Mouse (Mus musculus) forebrain, embryonic 12.5 days (tissue): ENCODE measurements around the gene Myof. TPM values are rescaled to one million over a fixed set of nuclear protein-coding genes. Genes with fewer than 3 reads are reported as not detected.
A peak's percentile ranks its signal among the peaks of the same experiment; 100 is the strongest.

Experiments
- ATAC-seq: fragments of 200-750 bp; cut with Nextera tagmentation; 2 replicates; pipeline ENCODE4 v1.8.0; 2017; ENCODE audit warnings: moderate TSS enrichment; ENCODE audit not compliant: low FRiP score
- H3K27ac ChIP-seq: fragments of 300-500 bp; sonication (generic); 2 replicates; pipeline ENCODE4 v1.5.1; 2016; ENCODE audit warnings: mild to moderate bottlenecking
- H3K27me3 ChIP-seq: fragments of 300-500 bp; sonication (generic); 2 replicates; pipeline ENCODE4 v1.6.1; 2016; ENCODE audit warnings: mild to moderate bottlenecking
- H3K36me3 ChIP-seq: fragments of 300-500 bp; sonication (generic); replicated peaks from 2 replicates; pipeline ENCODE4 v1.6.1; 2016; ENCODE audit warnings: mild to moderate bottlenecking
- H3K4me1 ChIP-seq: fragments of 300-500 bp; sonication (generic); 2 replicates; pipeline ENCODE4 v1.6.1; 2016
- H3K4me2 ChIP-seq: fragments of 300-500 bp; sonication (generic); 2 replicates; pipeline ENCODE4 v1.6.1; 2016; ENCODE audit warnings: mild to moderate bottlenecking, moderate library complexity
- H3K4me3 ChIP-seq: fragments of 300-500 bp; sonication (generic); replicated peaks from 2 replicates; pipeline ENCODE4 v1.5.1; 2016; ENCODE audit warnings: mild to moderate bottlenecking
- H3K9ac ChIP-seq: fragments of 300-500 bp; sonication (generic); 2 replicates; pipeline ENCODE4 v1.6.1; 2016; ENCODE audit warnings: mild to moderate bottlenecking
- H3K9me3 ChIP-seq: fragments of 300-500 bp; sonication (generic); 2 replicates; pipeline ENCODE4 v1.6.1; 2016
- WGBS: fragments of 180-500 bp; shearing (Covaris S2); methylation state at CpG from one replicate; pipeline ENCODE4 v1.1.7; 2016; 5-methylcytosine and 5-hydroxymethylcytosine counted together
- polyA plus RNA-seq: library from polyadenylated mRNA; unstranded; fragments of >200 nt; fragmentation: Nextera tagmentation; extraction: Ambion mirVana; gene quantifications from 2 replicates; pipeline ENCODE4 v1.2.1, GENCODE M21; 2016

Myof gene
- polyA plus RNA-seq, 1 experiment from 2014 or later = 2.9 TPM

GRCm38 (mm10) chr19:38063201-38063600, 19.8 kb upstream of the Myof start:
- WGBS = 91% methylated on average over 3 of the region's 3 CpGs
- no peak overlapping the region for H3K4me3 ChIP-seq
- no peaks in the 10 kb centered on the region for H3K27me3 ChIP-seq
- no peak for ATAC-seq
- H3K27ac ChIP-seq = no peak overlapping the region
- H3K9ac ChIP-seq = no peak overlapping the region
- H3K4me2 ChIP-seq = no peak overlapping the region
- H3K4me1 ChIP-seq = no peaks in the 10 kb centered on the region
- no peaks in the 10 kb centered on the region for H3K9me3 ChIP-seq
- peaks cover 64% of the 10 kb centered on the region for H3K36me3 ChIP-seq

GRCm38 (mm10) chr19:38056931-38057330, 13.6 kb upstream of the Myof start:
- Histone ChIP-seq H3K4me3 (no peak overlapping the region), H3K36me3 (peaks cover 41% of the 10 kb centered on the region), H3K27me3 (0 out of 2 replicates have a peak, but pooled peaks cover 3% of the 10 kb centered on the region), H3K4me1 (peaks cover 14% of the 10 kb centered on the region), H3K9me3 (no peaks in the 10 kb centered on the region), H3K27ac (no peak overlapping the region), H3K9ac (no peak overlapping the region), H3K4me2 (no peak overlapping the region)
- ATAC-seq = no peak
- 89% methylated on average over 8 of the region's 8 CpGs for WGBS

GRCm38 (mm10) chr19:38056276-38056675, 12.9 kb upstream of the Myof start:
- Histone ChIP-seq H3K4me3 (peak overlapping the region; percentile 62), H3K27ac (no peak overlapping the region), H3K4me1 (peaks cover 14% of the 10 kb centered on the region), H3K4me2 (peak overlapping the region; percentile 63), H3K36me3 (peaks cover 37% of the 10 kb centered on the region), H3K9me3 (no peaks in the 10 kb centered on the region), H3K9ac (peak overlapping the region; percentile 76; the same call in 1 of the 2 replicates), H3K27me3 (0 out of 2 replicates have a peak, but pooled peaks cover 3% of the 10 kb centered on the region)
- no peak for ATAC-seq
- WGBS = 47% methylated on average over 3 of the region's 3 CpGs

- Histone ChIP-seq H3K4me1 (peaks cover 14% of the 10 kb centered on the region), H3K27me3 (0 out of 2 replicates have a peak, but pooled peaks cover 3% of the 10 kb centered on the region), H3K36me3 (peaks cover 32% of the 10 kb centered on the region), H3K4me3 (peak overlapping the region; percentile 62), H3K9me3 (no peaks in the 10 kb centered on the region), H3K4me2 (peak overlapping the region; percentile 63), H3K27ac (no peak overlapping the region), H3K9ac (peak overlapping the region; percentile 76; the same call in 1 of the 2 replicates)
- 23% methylated on average over 6 of the region's 6 CpGs for WGBS
- no peak for ATAC-seq
Measured at GRCm38 (mm10) chr19:38055798-38056197, 12.4 kb upstream of the Myof start.

- H3K9ac ChIP-seq = peak within 1 kb of the TSS; percentile 76
- peak within 1 kb of the TSS; percentile 63 for H3K4me2 ChIP-seq
- peak within 1 kb of the TSS; percentile 62 for H3K4me3 ChIP-seq
- peak within 1 kb of the TSS; percentile 27; the same call in 1 of the 2 replicates for H3K27ac ChIP-seq
- peak; percentile 96 for ATAC-seq
- no peaks in the 10 kb centered on the region for H3K9me3 ChIP-seq
- H3K4me1 ChIP-seq = peaks cover 14% of the 10 kb centered on the region
- WGBS = under 1% methylated on average over 35 of the region's 36 CpGs
- H3K27me3 ChIP-seq = 0 out of 2 replicates have a peak, but pooled peaks cover 3% of the 10 kb centered on the region
- H3K36me3 ChIP-seq = peaks cover 24% of the 10 kb centered on the region
Measured at GRCm38 (mm10) chr19:38054720-38055192, 11.4 kb upstream of the Myof start, which contains the start of gene Cep55. Gene Cep55, plus strand, starts transcription at chr19:38055011.

- peak overlapping the region; percentile 62 for H3K4me3 ChIP-seq
- no peak; the same call in 1 of the 2 replicates for ATAC-seq
- WGBS = under 1% methylated on average over 23 of the region's 23 CpGs
Measured at GRCm38 (mm10) chr19:38054149-38054719, 10.9 kb upstream of the Myof start.

GRCm38 (mm10) chr19:38053227-38054041, 10.1 kb upstream of the Myof start:
- ATAC-seq = no peak
- H3K27me3 ChIP-seq = 0 out of 2 replicates have a peak, but pooled peaks cover 3% of the 10 kb centered on the region
- H3K9ac ChIP-seq = no peak overlapping the region
- H3K9me3 ChIP-seq = no peaks in the 10 kb centered on the region
- H3K4me2 ChIP-seq = peak overlapping the region; percentile 49
- no peak overlapping the region for H3K27ac ChIP-seq
- peaks cover 14% of the 10 kb centered on the region for H3K4me1 ChIP-seq
- peak overlapping the region; percentile 62; the same call in 1 of the 2 replicates for H3K4me3 ChIP-seq
- 37% methylated on average over 8 of the region's 8 CpGs for WGBS
- peaks cover 15% of the 10 kb centered on the region; the same call in 1 of the 2 replicates for H3K36me3 ChIP-seq

More at GRCm38 (mm10) chr19:38054149-38054719, 10.9 kb upstream of the Myof start:
- Histone ChIP-seq H3K36me3 (peaks cover 18% of the 10 kb centered on the region), H3K4me1 (peaks cover 14% of the 10 kb centered on the region), H3K27ac (no peak overlapping the region), H3K9ac (peak overlapping the region; percentile 13), H3K27me3 (0 out of 2 replicates have a peak, but pooled peaks cover 3% of the 10 kb centered on the region), H3K9me3 (no peaks in the 10 kb centered on the region), H3K4me2 (peak overlapping the region; percentile 49)

GRCm38 (mm10) chr19:38049686-38050085, 6.3 kb upstream of the Myof start:
- no peak overlapping the region for H3K4me2 ChIP-seq
- H3K27me3 ChIP-seq = peaks cover 14% of the 10 kb centered on the region; the same call in 1 of the 2 replicates
- H3K4me1 ChIP-seq = no peaks in the 10 kb centered on the region
- WGBS = 85% methylated on average over 1 of the region's 1 CpGs
- H3K4me3 ChIP-seq = no peak overlapping the region
- no peak overlapping the region for H3K27ac ChIP-seq
- ATAC-seq = no peak
- H3K9ac ChIP-seq = no peak overlapping the region
- H3K36me3 ChIP-seq = no peaks in the 10 kb centered on the region
- no peaks in the 10 kb centered on the region; the same call in 1 of the 2 replicates for H3K9me3 ChIP-seq

- Histone ChIP-seq H3K36me3 (no peaks in the 10 kb centered on the region), H3K9me3 (no peaks in the 10 kb centered on the region; the same call in 1 of the 2 replicates), H3K9ac (no peak overlapping the region), H3K4me3 (no peak overlapping the region), H3K27ac (no peak overlapping the region), H3K4me1 (peaks cover 10% of the 10 kb centered on the region), H3K4me2 (no peak overlapping the region), H3K27me3 (peaks cover 43% of the 10 kb centered on the region)
- ATAC-seq = no peak
- 93% methylated on average over 3 of the region's 3 CpGs for WGBS
Measured at GRCm38 (mm10) chr19:38045198-38045597, 1.8 kb upstream of the Myof start.

GRCm38 (mm10) chr19:38042261-38042722, 1.1 kb downstream of the Myof start:
- no peak for ATAC-seq
- Histone ChIP-seq H3K4me1 (peaks cover 10% of the 10 kb centered on the region), H3K36me3 (no peaks in the 10 kb centered on the region), H3K27ac (no peak overlapping the region), H3K9ac (no peak overlapping the region), H3K27me3 (peaks cover 43% of the 10 kb centered on the region), H3K4me2 (no peak overlapping the region), H3K9me3 (no peaks in the 10 kb centered on the region; the same call in 1 of the 2 replicates), H3K4me3 (no peak overlapping the region)
- WGBS = 53% methylated on average over 5 of the region's 5 CpGs

- Histone ChIP-seq H3K4me1 (peaks cover 5% of the 10 kb centered on the region; the same call in 1 of the 2 replicates), H3K9ac (no peak overlapping the region), H3K36me3 (no peaks in the 10 kb centered on the region), H3K27me3 (peaks cover 22% of the 10 kb centered on the region), H3K4me3 (no peak overlapping the region), H3K9me3 (no peaks in the 10 kb centered on the region), H3K27ac (no peak overlapping the region), H3K4me2 (no peak overlapping the region)
- 90% methylated on average over 2 of the region's 2 CpGs for WGBS
- ATAC-seq = no peak
Measured at GRCm38 (mm10) chr19:38038267-38038666, 5.1 kb downstream of the Myof start.

- Histone ChIP-seq H3K4me2 (no peak overlapping the region), H3K36me3 (no peaks in the 10 kb centered on the region), H3K9me3 (no peaks in the 10 kb centered on the region), H3K4me3 (no peak overlapping the region), H3K27ac (no peak overlapping the region), H3K27me3 (0 out of 2 replicates have a peak, but pooled peaks cover 6% of the 10 kb centered on the region), H3K4me1 (no peaks in the 10 kb centered on the region), H3K9ac (no peak overlapping the region)
- no peak for ATAC-seq
- WGBS = 78% methylated on average over 2 of the region's 2 CpGs
Measured at GRCm38 (mm10) chr19:38035766-38036165, 7.6 kb downstream of the Myof start.
